Mouse (Mus musculus) neural tube, embryonic 11.5 days (tissue): ENCODE measurements around the gene Antxrl. TPM values are rescaled to one million over a fixed set of nuclear protein-coding genes. Genes with fewer than 3 reads are reported as not detected.

ENCODE experiments used
- ATAC-seq: fragments of 200-750 bp; cut with Nextera tagmentation; 2 replicates; pipeline ENCODE4 v1.8.0; 2017; ENCODE audit warnings: moderate number of reproducible peaks, mild to moderate bottlenecking, moderate TSS enrichment, moderate library complexity; ENCODE audit not compliant: insufficient read depth, low FRiP score, low TSS enrichment
- DNase-seq: peaks from one replicate; pipeline ENCODE4 v3.0.0-alpha.2; 2015; ENCODE audit warnings: low spot score
- H3K27ac ChIP-seq: fragments of 300-500 bp; sonication (generic); 2 replicates; pipeline ENCODE4 v1.5.1; 2014; ENCODE audit warnings: low read depth, mild to moderate bottlenecking, low read length
- H3K27me3 ChIP-seq: fragments of 300-500 bp; sonication (generic); 2 replicates; pipeline ENCODE4 v1.6.1; 2014; ENCODE audit warnings: mild to moderate bottlenecking, low read length, mixed read lengths; ENCODE audit not compliant: control insufficient read depth, insufficient read depth
- H3K36me3 ChIP-seq: fragments of 300-500 bp; sonication (generic); 2 replicates; pipeline ENCODE4 v1.6.1; 2014; ENCODE audit warnings: mild to moderate bottlenecking, low read length, moderate library complexity, mixed read lengths; ENCODE audit not compliant: control insufficient read depth, insufficient read depth
- H3K4me1 ChIP-seq: fragments of 300-500 bp; sonication (generic); 2 replicates; pipeline ENCODE4 v1.6.1; 2014; ENCODE audit warnings: low read length, mixed read lengths; ENCODE audit not compliant: control insufficient read depth, insufficient read depth
- H3K4me2 ChIP-seq: fragments of 300-500 bp; sonication (generic); 2 replicates; pipeline ENCODE4 v1.6.1; 2014; ENCODE audit warnings: low read depth, mild to moderate bottlenecking, moderate library complexity
- H3K4me3 ChIP-seq: fragments of 300-500 bp; sonication (generic); 2 replicates; pipeline ENCODE4 v1.5.1; 2014; ENCODE audit warnings: low read depth, low read length
- H3K9ac ChIP-seq: fragments of 300-500 bp; sonication (generic); 2 replicates; pipeline ENCODE4 v1.6.1; 2014; ENCODE audit warnings: mild to moderate bottlenecking, low read length
- H3K9me3 ChIP-seq: fragments of 300-500 bp; sonication (generic); 2 replicates; pipeline ENCODE4 v1.6.1; 2016; ENCODE audit warnings: low read length; ENCODE audit not compliant: control insufficient read depth
- WGBS: fragments of 180-500 bp; shearing (Covaris S2); extraction: QIAGEN DNeasy Blood & Tissue Kit; methylation state at CpG from one replicate; pipeline ENCODE4 v1.1.7; 2014; 5-methylcytosine and 5-hydroxymethylcytosine counted together
- polyA plus RNA-seq: library from polyadenylated mRNA; unstranded; fragments of >200 nt; fragmentation: Nextera tagmentation; extraction: Ambion mirVana; gene quantifications from 2 replicates; pipeline ENCODE4 v1.2.1, GENCODE M21; 2014

The Antxrl gene
- polyA plus RNA-seq, 1 experiment from 2014 or later: not detected

DNA sequence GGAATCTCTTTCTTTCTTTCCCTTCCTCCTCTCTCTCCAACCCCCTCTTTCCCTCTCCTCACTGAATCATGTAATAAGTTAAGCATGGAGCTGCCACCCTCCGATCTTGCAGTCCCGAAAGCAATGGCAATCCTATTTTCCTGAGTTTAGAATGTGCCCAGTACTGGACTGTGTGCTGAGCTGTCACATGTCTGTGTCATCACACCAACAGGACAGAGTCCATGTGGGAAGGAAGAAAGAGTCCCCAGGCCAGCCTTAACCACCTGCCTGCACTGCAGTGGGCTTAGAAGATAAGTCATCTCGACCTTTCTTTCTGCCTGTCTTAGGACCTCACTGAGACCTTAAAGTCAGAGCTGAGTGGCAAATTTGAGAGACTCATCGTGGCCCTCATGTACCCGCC lies 39.0 kb downstream of the Antxrl start:
- Histone ChIP-seq H3K4me3 (no peak overlapping the region), H3K36me3 (no peaks in the 10 kb centered on the region), H3K9me3 (no peaks in the 10 kb centered on the region), H3K27me3 (no peaks in the 10 kb centered on the region), H3K9ac (no peak overlapping the region), H3K4me2 (no peak overlapping the region), H3K27ac (no peak overlapping the region), H3K4me1 (no peaks in the 10 kb centered on the region)
- WGBS: 89% methylated on average over 5 of the region's 5 CpGs
- ATAC-seq (no peak), DNase-seq (no peak)

DNA sequence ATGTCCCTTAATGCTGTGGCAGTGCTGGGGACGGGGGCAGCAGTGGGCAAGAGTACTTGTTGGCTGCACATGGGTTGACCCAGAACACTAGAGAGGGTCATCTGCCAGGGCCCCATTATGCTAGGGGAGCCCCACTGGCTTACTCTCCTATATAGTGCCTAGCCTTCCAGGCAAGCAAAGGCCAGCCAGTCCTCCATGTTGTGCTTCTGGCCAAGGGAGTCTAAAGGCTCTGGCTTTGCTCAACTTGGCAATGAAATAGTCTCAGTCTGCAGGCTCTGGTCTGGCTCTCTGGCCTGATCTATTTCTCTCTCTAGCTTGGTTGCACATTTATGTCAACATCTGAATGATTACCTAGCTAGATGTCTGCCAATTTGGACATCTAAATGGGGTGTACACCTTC lies 40.3 kb downstream of the Antxrl start:
- H3K9me3 ChIP-seq: no peaks in the 10 kb centered on the region
- H3K4me3 ChIP-seq: no peak overlapping the region
- H3K9ac ChIP-seq: no peak overlapping the region
- DNase-seq (no peak), ATAC-seq (no peak)
- H3K36me3 ChIP-seq: no peaks in the 10 kb centered on the region
- WGBS: 77% methylated on average over 1 of the region's 1 CpGs
- no peaks in the 10 kb centered on the region for H3K4me1 ChIP-seq
- no peaks in the 10 kb centered on the region for H3K27me3 ChIP-seq
- H3K4me2 ChIP-seq: no peak overlapping the region
- H3K27ac ChIP-seq: no peak overlapping the region

GRCm38 (mm10) chr14:34096161-34096560 lies 43.7 kb downstream of the Antxrl start:
- ATAC-seq (no peak), DNase-seq (no peak)
- Histone ChIP-seq H3K27ac (no peak overlapping the region), H3K4me1 (no peaks in the 10 kb centered on the region), H3K4me2 (no peak overlapping the region), H3K9ac (no peak overlapping the region), H3K4me3 (no peak overlapping the region), H3K27me3 (no peaks in the 10 kb centered on the region), H3K36me3 (no peaks in the 10 kb centered on the region), H3K9me3 (no peaks in the 10 kb centered on the region)
- 89% methylated on average over 5 of the region's 5 CpGs for WGBS

DNA sequence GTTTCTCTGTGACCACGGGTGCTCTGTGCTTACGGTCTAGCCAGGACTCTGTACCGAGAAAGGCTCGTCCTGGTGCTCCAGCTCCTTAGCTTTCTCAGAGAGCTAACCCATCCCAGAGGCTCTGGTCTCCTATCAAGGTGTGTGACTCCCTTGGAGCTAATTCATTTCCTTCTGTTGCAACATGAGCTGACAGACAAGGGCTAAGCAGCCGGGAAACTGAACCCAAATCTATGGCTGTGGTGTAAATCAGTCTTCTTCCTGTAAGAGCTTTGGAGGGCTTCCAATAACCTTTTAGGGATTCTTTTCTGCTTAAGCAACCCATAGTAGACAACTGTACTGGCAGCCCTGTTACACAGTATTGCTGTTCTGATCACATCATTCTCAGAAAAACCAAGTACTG lies 50.1 kb downstream of the Antxrl start, which contains the start of gene A630023A22Rik:
A630023A22Rik (minus strand) TSS at position 154 of the 400 bp plus-strand sequence.
- DNase-seq (no peak), ATAC-seq (no peak)
- Histone ChIP-seq H3K27me3 (no peaks in the 10 kb centered on the region), H3K9ac (no peak within 1 kb of the TSS), H3K4me1 (no peaks in the 10 kb centered on the region), H3K4me3 (no peak within 1 kb of the TSS), H3K4me2 (no peak within 1 kb of the TSS), H3K9me3 (no peaks in the 10 kb centered on the region), H3K36me3 (no peaks in the 10 kb centered on the region), H3K27ac (no peak within 1 kb of the TSS)
- WGBS: 80% methylated on average over 5 of the region's 5 CpGs

DNA sequence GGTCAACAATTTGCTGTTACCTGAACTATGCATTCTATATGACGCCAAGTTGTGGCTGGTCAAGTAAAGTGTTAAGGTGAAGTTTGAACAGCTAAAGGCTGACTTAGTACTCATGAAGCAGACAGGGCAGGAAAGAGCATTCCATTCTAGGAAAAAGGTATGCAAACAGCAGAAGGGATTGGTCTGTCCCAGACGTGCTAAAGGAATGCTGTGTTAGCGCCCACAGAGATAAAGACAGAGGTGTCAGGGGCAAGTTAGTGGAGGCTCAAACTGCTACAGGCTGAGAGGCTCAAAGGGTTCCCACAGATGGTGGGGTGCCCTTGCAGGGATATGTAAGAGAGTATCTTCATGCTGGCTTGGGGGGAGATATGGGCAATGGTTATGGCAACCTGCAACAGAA lies 51.3 kb downstream of the Antxrl start:
- DNase-seq: no peak
- no peaks in the 10 kb centered on the region for H3K4me1 ChIP-seq
- no peak for ATAC-seq
- H3K27ac ChIP-seq: no peak overlapping the region
- H3K36me3 ChIP-seq: no peaks in the 10 kb centered on the region
- no peak overlapping the region for H3K4me3 ChIP-seq
- 81% methylated on average over 3 of the region's 3 CpGs for WGBS
- no peak overlapping the region for H3K4me2 ChIP-seq
- no peaks in the 10 kb centered on the region for H3K27me3 ChIP-seq
- no peak overlapping the region for H3K9ac ChIP-seq
- no peaks in the 10 kb centered on the region for H3K9me3 ChIP-seq

- H3K36me3 ChIP-seq: no peaks in the 10 kb centered on the region
- DNase-seq: peak; percentile 74
- H3K4me3 ChIP-seq: no peak overlapping the region
- no peak overlapping the region for H3K9ac ChIP-seq
- no peak overlapping the region for H3K27ac ChIP-seq
- H3K9me3 ChIP-seq: no peaks in the 10 kb centered on the region
- ATAC-seq: no peak
- WGBS: 23% methylated on average over 8 of the region's 8 CpGs
- H3K27me3 ChIP-seq: no peaks in the 10 kb centered on the region
- H3K4me2 ChIP-seq: no peak overlapping the region
- H3K4me1 ChIP-seq: no peaks in the 10 kb centered on the region
Measured at GRCm38 (mm10) chr14:34104892-34105291, 52.4 kb downstream of the Antxrl start.

DNA sequence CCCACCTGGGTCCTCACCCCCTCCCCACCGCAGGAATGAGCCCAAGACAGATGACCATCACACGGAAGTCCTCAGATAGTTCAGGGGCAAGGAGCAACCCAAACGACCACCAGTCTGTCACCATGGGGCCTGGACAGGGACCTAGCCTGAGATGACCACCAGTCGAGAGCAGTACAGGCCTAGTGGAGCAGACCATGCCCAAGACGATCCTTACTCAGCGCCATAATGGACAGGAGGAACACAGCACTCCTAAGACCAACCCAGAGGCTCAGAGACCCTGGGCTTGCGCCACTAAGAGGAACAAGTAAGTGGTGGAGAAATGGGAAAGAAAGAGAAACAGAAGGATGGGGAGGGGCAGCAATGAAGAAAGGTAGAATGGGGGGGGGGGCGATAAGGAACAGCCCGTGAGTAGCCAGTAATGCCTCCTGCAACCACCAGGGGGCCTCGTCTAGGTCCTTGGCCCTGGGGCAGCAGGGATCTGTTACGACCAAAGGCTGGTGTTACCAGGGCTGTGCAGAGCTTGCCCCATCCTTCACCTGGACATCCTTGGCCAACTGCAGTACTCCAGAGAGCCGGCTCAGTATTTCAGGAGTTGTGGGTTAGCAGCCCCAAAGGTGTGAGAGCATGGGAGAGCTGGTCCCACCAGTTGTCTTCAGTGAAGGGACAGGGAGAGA lies 54.0 kb downstream of the Antxrl start:
- 61% methylated on average over 11 of the region's 12 CpGs for WGBS
- H3K4me2 ChIP-seq: no peak overlapping the region

DNA sequence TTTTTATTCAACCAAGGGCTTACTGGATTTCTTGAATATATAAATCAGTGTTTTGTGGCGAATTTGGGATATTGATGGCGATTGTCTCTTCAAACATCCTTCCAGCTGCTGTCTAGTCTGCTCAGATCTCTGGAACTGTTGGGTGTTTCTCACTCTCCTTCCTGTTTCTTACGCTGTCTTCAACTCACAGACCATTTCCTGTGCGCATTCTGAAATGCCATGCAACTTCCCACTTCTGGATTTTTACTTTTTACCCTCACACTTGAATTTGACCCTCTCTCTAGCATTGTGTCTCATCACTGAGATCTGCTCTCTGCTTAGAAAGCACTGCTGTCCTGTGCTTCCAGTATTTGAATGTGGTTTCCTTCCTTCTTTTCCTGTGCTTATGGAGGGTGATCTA lies 55.1 kb downstream of the Antxrl start:
- Histone ChIP-seq H3K27ac (no peak overlapping the region), H3K36me3 (no peaks in the 10 kb centered on the region), H3K9ac (no peak overlapping the region), H3K4me1 (no peaks in the 10 kb centered on the region), H3K4me3 (no peak overlapping the region), H3K27me3 (no peaks in the 10 kb centered on the region), H3K4me2 (no peak overlapping the region), H3K9me3 (no peaks in the 10 kb centered on the region)
- no peak for DNase-seq
- WGBS: 91% methylated on average over 4 of the region's 4 CpGs
- ATAC-seq: no peak

More for the DNA sequence above, 54.0 kb downstream of the Antxrl start:
- H3K4me3 ChIP-seq: no peak overlapping the region
- H3K9me3 ChIP-seq: no peaks in the 10 kb centered on the region
- H3K27me3 ChIP-seq: no peaks in the 10 kb centered on the region
- H3K36me3 ChIP-seq: no peaks in the 10 kb centered on the region
- DNase-seq: no peak
- no peak overlapping the region for H3K27ac ChIP-seq
- ATAC-seq: no peak
- H3K9ac ChIP-seq: no peak overlapping the region
- no peaks in the 10 kb centered on the region for H3K4me1 ChIP-seq

DNA sequence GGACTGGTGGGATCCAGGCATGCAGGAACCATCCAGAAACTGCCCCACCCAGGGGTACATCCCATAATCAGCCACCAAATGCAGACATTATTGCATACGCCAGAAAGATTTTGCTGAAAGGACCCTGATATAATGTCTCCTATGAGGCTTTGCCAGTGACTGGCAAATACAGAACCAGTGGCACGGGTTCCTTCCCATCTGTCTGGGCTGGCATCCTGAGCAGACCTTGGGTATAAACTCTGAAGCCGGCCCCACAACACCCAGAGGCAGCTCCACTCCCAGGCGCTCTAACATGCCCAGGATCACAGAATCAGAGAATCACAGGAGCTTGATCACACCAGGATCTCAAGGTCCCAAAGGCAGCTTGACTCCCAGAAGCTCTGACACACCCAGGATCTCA lies 61.8 kb downstream of the Antxrl start:
- no peak for ATAC-seq
- DNase-seq: no peak
- H3K4me3 ChIP-seq: no peak overlapping the region
- no peaks in the 10 kb centered on the region for H3K4me1 ChIP-seq
- H3K27me3 ChIP-seq: no peaks in the 10 kb centered on the region
- no peak overlapping the region for H3K9ac ChIP-seq
- no peaks in the 10 kb centered on the region for H3K36me3 ChIP-seq
- no peak overlapping the region for H3K27ac ChIP-seq
- WGBS: 83% methylated on average over 4 of the region's 4 CpGs
- H3K4me2 ChIP-seq: no peak overlapping the region
- no peaks in the 10 kb centered on the region for H3K9me3 ChIP-seq
